Mouse (Mus musculus): ENCODE data around the gene Tmem161a. TPM values are rescaled to one million over a fixed set of nuclear protein-coding genes. Genes with fewer than 3 reads are reported as not detected.

Tmem161a gene
- polyA plus RNA-seq, 1 experiment from 2014 or later, result 72.0 TPM

DNA sequence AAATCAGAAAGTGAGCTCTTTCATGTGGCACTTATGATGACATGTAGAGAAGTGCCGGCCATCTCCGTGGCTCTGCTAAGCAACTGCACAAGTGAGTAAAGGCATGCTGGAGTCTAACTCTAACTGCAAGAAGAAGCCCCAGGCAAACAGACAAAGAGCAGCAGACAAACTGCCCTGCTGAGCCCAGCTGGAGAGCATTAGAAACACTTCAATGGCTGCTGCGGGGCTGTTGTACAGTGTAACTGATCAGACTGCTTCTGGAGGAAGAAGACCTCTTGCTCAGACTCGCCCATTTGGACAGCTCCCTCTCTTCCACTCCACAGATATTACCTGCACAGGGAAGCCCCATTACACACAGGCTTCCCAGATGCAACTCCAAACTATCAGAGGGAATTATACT, 55.8 kb downstream of the Tmem161a start:
- no peak overlapping the region for H3K4me2 ChIP-seq (replicated peaks)
- H3K4me3 ChIP-seq, result no peak overlapping the region
- no peaks in the 10 kb centered on the region for H3K4me1 ChIP-seq
- ATAC-seq (ENCODE audit: insufficient number of reproducible peaks, insufficient read depth, low FRiP score, low TSS enrichment), result no peak
- no peak overlapping the region for H3K9ac ChIP-seq
- H3K9me3 ChIP-seq, result no peaks in the 10 kb centered on the region
- H3K27me3 ChIP-seq, result no peaks in the 10 kb centered on the region
- 37% methylated on average over 4 of the region's 4 CpGs for WGBS
- H3K27ac ChIP-seq, result no peak overlapping the region
- peaks cover 32% of the 10 kb centered on the region for H3K36me3 ChIP-seq

DNA sequence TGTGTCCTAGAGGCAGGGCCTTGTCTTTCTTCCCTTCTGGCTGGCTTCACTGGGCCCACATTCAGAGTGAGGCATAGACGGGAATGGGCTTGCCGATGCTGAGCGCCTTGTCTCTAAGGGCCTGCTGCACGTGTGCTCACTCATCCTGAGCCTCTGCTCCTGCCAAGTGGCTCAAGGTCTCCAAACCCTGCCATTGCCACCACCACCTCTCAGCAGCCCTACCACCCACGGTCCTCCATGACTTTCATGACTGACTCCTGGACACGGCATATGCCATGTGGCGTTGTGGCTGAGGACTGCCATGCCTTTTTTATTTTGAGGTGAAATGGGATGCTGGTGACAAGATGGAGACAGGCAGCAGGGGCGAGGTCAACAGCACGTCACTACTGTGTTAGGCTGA, 58.7 kb downstream of the Tmem161a start:
- Histone ChIP-seq H3K27ac (no peak overlapping the region), H3K4me2 (replicated peaks) (no peak overlapping the region), H3K36me3 (peaks cover 9% of the 10 kb centered on the region; the same call in 1 of the 2 replicates), H3K4me1 (peaks cover 12% of the 10 kb centered on the region), H3K9me3 (no peaks in the 10 kb centered on the region), H3K9ac (no peak overlapping the region), H3K4me3 (no peak overlapping the region), H3K27me3 (no peaks in the 10 kb centered on the region)
- ATAC-seq (ENCODE audit: insufficient number of reproducible peaks, insufficient read depth, low FRiP score, low TSS enrichment), result no peak
- 90% methylated on average over 9 of the region's 9 CpGs for WGBS

Other genes with a start within 250 kb of the Tmem161a start
- gene Gatad2a, start 176.0 kb upstream of the Tmem161a start, polyA plus RNA-seq (2016; fragmentation: Nextera tagmentation; extraction: Ambion mirVana), result 49.8 and 63.0 TPM in 2 replicates
- 64.0 and 65.4 TPM in 2 replicates for gene Mau2, start 129.6 kb upstream of the Tmem161a start, polyA plus RNA-seq (2016; fragmentation: Nextera tagmentation; extraction: Ambion mirVana)
- gene Sugp1, start 129.5 kb upstream of the Tmem161a start, polyA plus RNA-seq (2016; fragmentation: Nextera tagmentation; extraction: Ambion mirVana), result 55.3 and 56.7 TPM in 2 replicates
- gene Tm6sf2, start 99.4 kb upstream of the Tmem161a start, polyA plus RNA-seq (2016; fragmentation: Nextera tagmentation; extraction: Ambion mirVana), result 0.58 and 1.3 TPM in 2 replicates
- 0.04 and 0.06 TPM in 2 replicates for gene Hapln4, start 88.9 kb upstream of the Tmem161a start, polyA plus RNA-seq (2016; fragmentation: Nextera tagmentation; extraction: Ambion mirVana)
- gene Ncan, start 51.5 kb upstream of the Tmem161a start, polyA plus RNA-seq (2016; fragmentation: Nextera tagmentation; extraction: Ambion mirVana), result 4.1 and 6.1 TPM in 2 replicates
- 24.2 and 25.0 TPM in 2 replicates for gene Nr2c2ap, start 41.0 kb upstream of the Tmem161a start, polyA plus RNA-seq (2016; fragmentation: Nextera tagmentation; extraction: Ambion mirVana)
- gene Rfxank, start 33.2 kb upstream of the Tmem161a start, polyA plus RNA-seq (2016; fragmentation: Nextera tagmentation; extraction: Ambion mirVana), result 25.8 and 28.3 TPM in 2 replicates
- 46.5 and 46.7 TPM in 2 replicates for gene Borcs8, start 32.9 kb upstream of the Tmem161a start, polyA plus RNA-seq (2016; fragmentation: Nextera tagmentation; extraction: Ambion mirVana)
- 1.4 and 1.9 TPM in 2 replicates for gene Mef2b, start 32.6 kb upstream of the Tmem161a start, polyA plus RNA-seq (2016; fragmentation: Nextera tagmentation; extraction: Ambion mirVana)
- 4.4 and 4.6 TPM in 2 replicates for gene Slc25a42, start 39.9 kb downstream of the Tmem161a start, polyA plus RNA-seq (2016; fragmentation: Nextera tagmentation; extraction: Ambion mirVana)
- gene Sugp2, start 61.9 kb downstream of the Tmem161a start, polyA plus RNA-seq (2016; fragmentation: Nextera tagmentation; extraction: Ambion mirVana), result 47.5 and 54.0 TPM in 2 replicates
- 28.7 and 33.3 TPM in 2 replicates for gene Armc6, start 62.1 kb downstream of the Tmem161a start, polyA plus RNA-seq (2016; fragmentation: Nextera tagmentation; extraction: Ambion mirVana)
- gene Homer3, start 110.5 kb downstream of the Tmem161a start, polyA plus RNA-seq (2016; fragmentation: Nextera tagmentation; extraction: Ambion mirVana), result 89.4 and 89.6 TPM in 2 replicates
- 54.8 and 58.9 TPM in 2 replicates for gene Ddx49, start 130.1 kb downstream of the Tmem161a start, polyA plus RNA-seq (2016; fragmentation: Nextera tagmentation; extraction: Ambion mirVana)
- gene Cope, start 130.2 kb downstream of the Tmem161a start, polyA plus RNA-seq (2016; fragmentation: Nextera tagmentation; extraction: Ambion mirVana), result 267 and 295 TPM in 2 replicates
- 10.0 and 11.1 TPM in 2 replicates for gene Cers1, start 143.4 kb downstream of the Tmem161a start, polyA plus RNA-seq (2016; fragmentation: Nextera tagmentation; extraction: Ambion mirVana)
- 2.1 and 3.2 TPM in 2 replicates for gene Gdf1, start 157.5 kb downstream of the Tmem161a start, polyA plus RNA-seq (2016; fragmentation: Nextera tagmentation; extraction: Ambion mirVana)
- gene Upf1, start 180.9 kb downstream of the Tmem161a start, polyA plus RNA-seq (2016; fragmentation: Nextera tagmentation; extraction: Ambion mirVana), result 33.7 and 36.0 TPM in 2 replicates
- 0.61 and 1.4 TPM in 2 replicates for gene Comp, start 201.2 kb downstream of the Tmem161a start, polyA plus RNA-seq (2016; fragmentation: Nextera tagmentation; extraction: Ambion mirVana)

All from embryonic facial prominence, embryonic 12.5 days (tissue).